Mouse (Mus musculus): Measurements from ENCODE around the gene Kctd12b. TPM values are rescaled to one million over a fixed set of nuclear protein-coding genes. Genes with fewer than 3 reads are reported as not detected.
"Not testable (repeated sequence)": the region's sequence is repeated elsewhere in the genome, so short reads cannot be mapped to it uniquely, and the experiment has no call there.

Gene Kctd12b
- polyA plus RNA-seq, 1 experiment from 2014 or later, result 9.5 TPM

DNA sequence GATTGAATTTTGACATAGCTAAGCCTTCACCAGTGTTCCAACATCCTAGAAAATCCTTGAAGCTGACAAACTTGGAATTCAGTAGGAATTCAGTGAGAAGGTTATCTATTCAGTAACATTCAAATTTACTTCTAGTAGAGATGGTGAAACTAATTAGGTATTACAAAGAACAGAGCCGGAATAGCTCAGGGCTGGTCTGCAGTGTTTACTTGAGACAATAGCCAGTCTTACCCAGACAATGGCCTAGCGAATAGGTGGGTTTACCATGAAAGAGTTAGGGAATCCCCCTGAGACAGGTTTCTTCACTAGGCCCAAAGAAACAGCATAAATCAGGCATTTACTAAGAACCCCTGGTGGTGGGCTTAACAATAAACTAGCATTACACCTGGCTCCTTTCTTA is 28.0 kb downstream of the Kctd12b start:
- H3K27me3 ChIP-seq (ENCODE audit: control insufficient read depth, insufficient read depth, low read length); H3K27ac ChIP-seq (ENCODE audit: low read depth, low read length); H3K9ac ChIP-seq (ENCODE audit: low read depth, low read length); H3K9me3 ChIP-seq (ENCODE audit: control insufficient read depth, low read length); H3K36me3 ChIP-seq (ENCODE audit: control insufficient read depth, insufficient read depth, low read length); H3K4me2 ChIP-seq (replicated peaks; ENCODE audit: low read depth, low read length); H3K4me3 ChIP-seq (ENCODE audit: low read length); ATAC-seq (ENCODE audit: low FRiP score, low TSS enrichment); H3K4me1 ChIP-seq (ENCODE audit: control insufficient read depth, insufficient read depth, low read length): not testable (repeated sequence)
- WGBS, result 50% methylated on average over 2 of the region's 2 CpGs

DNA sequence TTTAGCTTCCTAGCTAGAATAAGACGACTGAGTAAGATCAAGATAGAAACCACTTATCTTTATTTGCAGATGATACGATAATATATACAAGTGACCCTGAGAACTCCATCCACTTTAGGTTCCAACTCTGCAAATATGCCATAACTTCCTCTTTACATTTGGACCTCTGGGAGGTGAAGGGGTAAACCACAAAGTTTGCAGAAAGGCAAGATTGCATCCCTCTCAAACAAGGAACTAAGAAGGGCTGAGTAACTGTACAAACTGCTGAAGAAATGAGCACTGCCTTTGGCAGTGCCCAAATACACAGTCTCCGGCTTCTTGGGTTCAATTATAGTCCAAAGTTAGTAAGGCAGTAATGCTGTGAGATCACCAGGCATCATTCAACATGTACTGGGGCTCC is 31.3 kb downstream of the Kctd12b start:
- H3K4me3 ChIP-seq (ENCODE audit: low read length), result no peak overlapping the region
- H3K36me3 ChIP-seq (ENCODE audit: control insufficient read depth, insufficient read depth, low read length), result no peaks in the 10 kb centered on the region
- no peaks in the 10 kb centered on the region for H3K4me1 ChIP-seq (ENCODE audit: control insufficient read depth, insufficient read depth, low read length)
- WGBS, result 80% methylated on average over 3 of the region's 3 CpGs
- H3K27ac ChIP-seq (ENCODE audit: low read depth, low read length), result no peak overlapping the region
- no peaks in the 10 kb centered on the region for H3K9me3 ChIP-seq (ENCODE audit: control insufficient read depth, low read length)
- no peak for ATAC-seq (ENCODE audit: low FRiP score, low TSS enrichment)
- no peaks in the 10 kb centered on the region; the same call in 1 of the 2 replicates for H3K27me3 ChIP-seq (ENCODE audit: control insufficient read depth, insufficient read depth, low read length)
- H3K9ac ChIP-seq (ENCODE audit: low read depth, low read length), result no peak overlapping the region
- H3K4me2 ChIP-seq (replicated peaks; ENCODE audit: low read depth, low read length), result no peak overlapping the region

DNA sequence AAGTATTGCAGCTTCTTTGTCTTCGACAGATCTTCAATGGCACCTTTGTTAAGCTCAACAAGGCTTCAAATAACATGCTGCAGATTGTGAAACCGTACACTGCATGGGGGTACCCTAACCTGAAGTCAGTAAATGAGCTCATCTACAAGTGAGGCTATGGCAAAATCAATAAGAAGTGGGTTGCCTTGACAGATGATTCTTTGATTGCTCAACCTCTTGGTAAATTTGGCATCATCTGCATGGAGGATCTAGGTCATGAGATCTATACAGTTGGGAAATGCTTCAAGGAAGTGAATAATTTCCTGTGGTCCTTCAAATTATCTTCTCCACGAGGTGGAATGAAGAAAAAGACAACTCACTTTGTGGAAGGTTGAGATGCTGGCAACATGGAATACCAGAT is 39.2 kb downstream of the Kctd12b start:
- Histone ChIP-seq H3K27ac (ENCODE audit: low read depth, low read length) (no peak overlapping the region), H3K9ac (ENCODE audit: low read depth, low read length) (no peak overlapping the region), H3K36me3 (ENCODE audit: control insufficient read depth, insufficient read depth, low read length) (no peaks in the 10 kb centered on the region), H3K4me3 (ENCODE audit: low read length) (no peak overlapping the region), H3K9me3 (ENCODE audit: control insufficient read depth, low read length) (no peaks in the 10 kb centered on the region), H3K4me1 (ENCODE audit: control insufficient read depth, insufficient read depth, low read length) (no peaks in the 10 kb centered on the region), H3K27me3 (ENCODE audit: control insufficient read depth, insufficient read depth, low read length) (no peaks in the 10 kb centered on the region; the same call in 1 of the 2 replicates), H3K4me2 (replicated peaks; ENCODE audit: low read depth, low read length) (no peak overlapping the region)
- no peak for ATAC-seq (ENCODE audit: low FRiP score, low TSS enrichment)
- 69% methylated on average over 3 of the region's 3 CpGs for WGBS

DNA sequence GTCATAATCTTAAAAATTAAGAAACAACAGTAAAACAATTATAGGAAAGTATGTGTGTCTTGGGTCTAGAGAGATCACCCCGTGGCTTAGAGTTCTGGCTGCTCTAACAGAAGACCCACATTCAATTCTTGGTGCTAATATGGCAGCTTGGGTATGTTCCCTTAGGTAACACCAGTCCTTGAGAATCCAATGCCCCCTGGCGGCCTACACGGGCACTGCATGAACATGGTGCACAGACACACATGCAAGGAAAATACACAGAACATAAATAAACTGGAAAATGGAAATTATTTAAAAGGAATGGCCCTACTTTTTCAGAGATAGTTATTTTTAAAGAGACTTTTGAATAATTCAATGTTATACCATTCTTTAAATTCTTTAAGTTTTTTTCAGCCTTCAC is 55.6 kb downstream of the Kctd12b start:
- Histone ChIP-seq H3K9me3 (ENCODE audit: control insufficient read depth, low read length) (no peaks in the 10 kb centered on the region), H3K4me3 (ENCODE audit: low read length) (no peak overlapping the region), H3K36me3 (ENCODE audit: control insufficient read depth, insufficient read depth, low read length) (no peaks in the 10 kb centered on the region), H3K27me3 (ENCODE audit: control insufficient read depth, insufficient read depth, low read length) (no peaks in the 10 kb centered on the region), H3K27ac (ENCODE audit: low read depth, low read length) (no peak overlapping the region), H3K4me1 (ENCODE audit: control insufficient read depth, insufficient read depth, low read length) (no peaks in the 10 kb centered on the region), H3K9ac (ENCODE audit: low read depth, low read length) (no peak overlapping the region), H3K4me2 (replicated peaks; ENCODE audit: low read depth, low read length) (no peak overlapping the region)
- 81% methylated on average over 3 of the region's 3 CpGs for WGBS
- no peak for ATAC-seq (ENCODE audit: low FRiP score, low TSS enrichment)

DNA sequence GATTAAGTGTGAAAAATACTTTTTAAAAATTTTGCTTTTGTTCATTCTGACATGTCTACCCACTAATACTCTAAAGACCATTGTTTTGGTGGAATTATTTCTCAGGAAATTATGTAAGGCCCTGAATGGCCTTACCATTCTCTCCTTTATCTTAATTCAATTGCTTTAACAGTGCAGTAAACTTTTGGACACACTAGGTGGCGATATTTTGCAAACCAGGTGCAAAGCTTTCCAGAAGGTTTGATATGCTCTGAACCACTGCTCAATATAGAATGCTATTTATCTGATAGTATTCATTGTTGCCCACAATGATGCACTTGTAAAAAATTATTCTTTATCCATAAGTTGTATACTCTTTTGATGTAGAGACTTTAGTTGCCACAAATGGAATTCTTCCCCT is 59.9 kb downstream of the Kctd12b start:
- Histone ChIP-seq H3K27ac (ENCODE audit: low read depth, low read length) (no peak overlapping the region), H3K9me3 (ENCODE audit: control insufficient read depth, low read length) (no peaks in the 10 kb centered on the region), H3K4me3 (ENCODE audit: low read length) (no peak overlapping the region), H3K36me3 (ENCODE audit: control insufficient read depth, insufficient read depth, low read length) (no peaks in the 10 kb centered on the region), H3K27me3 (ENCODE audit: control insufficient read depth, insufficient read depth, low read length) (no peaks in the 10 kb centered on the region), H3K4me1 (ENCODE audit: control insufficient read depth, insufficient read depth, low read length) (no peaks in the 10 kb centered on the region), H3K9ac (ENCODE audit: low read depth, low read length) (no peak overlapping the region), H3K4me2 (replicated peaks; ENCODE audit: low read depth, low read length) (no peak overlapping the region)
- no peak for ATAC-seq (ENCODE audit: low FRiP score, low TSS enrichment)
- WGBS, result 5% methylated on average over 1 of the region's 1 CpGs

Other genes with a start within 250 kb of the Kctd12b start
- gene Ubqln2, start 198.2 kb downstream of the Kctd12b start, polyA plus RNA-seq (2014; fragmentation: Nextera tagmentation; extraction: Ambion mirVana), result 35.6 and 37.0 TPM in 2 replicates
- not detected in 2 replicates for gene Cypt3, start 137.8 kb downstream of the Kctd12b start, polyA plus RNA-seq (2014; fragmentation: Nextera tagmentation; extraction: Ambion mirVana)
- 110 and 116 TPM in 2 replicates for gene Nbdy, start 27.2 kb upstream of the Kctd12b start, polyA plus RNA-seq (2014; fragmentation: Nextera tagmentation; extraction: Ambion mirVana)
- 14.8 and 19.6 TPM in 2 replicates for gene Spin2c, start 135.8 kb upstream of the Kctd12b start, polyA plus RNA-seq (2014; fragmentation: Nextera tagmentation; extraction: Ambion mirVana)